Mouse (Mus musculus): ENCODE data around the gene Pomp.

Pomp gene

GRCm38 (mm10) chr5:147902008-147902757 is 41.9 kb downstream of the Pomp start:
- no peak for DNase-seq (ENCODE audit: low spot score)

GRCm38 (mm10) chr5:147903166-147903565 is 42.9 kb downstream of the Pomp start:
- no peak for DNase-seq (ENCODE audit: low spot score)

- DNase-seq (ENCODE audit: low spot score), result no peak
Observed at GRCm38 (mm10) chr5:147907144-147907543, 46.9 kb downstream of the Pomp start.

GRCm38 (mm10) chr5:147907851-147908250 is 47.6 kb downstream of the Pomp start:
- no peak for DNase-seq (ENCODE audit: low spot score)

GRCm38 (mm10) chr5:147910807-147911509 is 50.7 kb downstream of the Pomp start:
- DNase-seq (ENCODE audit: low spot score), result no peak

GRCm38 (mm10) chr5:147911744-147912143 is 51.5 kb downstream of the Pomp start:
- no peak for DNase-seq (ENCODE audit: low spot score)

- DNase-seq (ENCODE audit: low spot score), result no peak
Observed at GRCm38 (mm10) chr5:147913241-147913842, 53.1 kb downstream of the Pomp start.

- DNase-seq (ENCODE audit: low spot score), result no peak
Observed at GRCm38 (mm10) chr5:147915038-147915566, 54.8 kb downstream of the Pomp start.

- DNase-seq (ENCODE audit: low spot score), result no peak
Observed at GRCm38 (mm10) chr5:147916171-147916570, 55.9 kb downstream of the Pomp start.

GRCm38 (mm10) chr5:147918044-147918846 is 58.0 kb downstream of the Pomp start:
- no peak for DNase-seq (ENCODE audit: low spot score)

GRCm38 (mm10) chr5:147924621-147925020 is 64.4 kb downstream of the Pomp start:
- DNase-seq (ENCODE audit: low spot score), result no peak

Measured in left cerebral cortex, adult 11 months (tissue).